Mouse (Mus musculus): ENCODE results near the gene Cela3b.
"Not testable (repeated sequence)": the region's sequence is repeated elsewhere in the genome, so short reads cannot be mapped to it uniquely, and the experiment has no call there.

Cela3b gene

GRCm38 (mm10) chr4:137461217-137461616 is 30.9 kb upstream of the Cela3b start:
- DNase-seq = no peak

- no peak for DNase-seq
Measured at GRCm38 (mm10) chr4:137460676-137461075, 30.3 kb upstream of the Cela3b start.

- DNase-seq = no peak
Measured at GRCm38 (mm10) chr4:137458861-137459260, 28.5 kb upstream of the Cela3b start.

GRCm38 (mm10) chr4:137458310-137458709 is 28.0 kb upstream of the Cela3b start:
- DNase-seq = no peak

- DNase-seq = no peak
Measured at GRCm38 (mm10) chr4:137457292-137457691, 27.0 kb upstream of the Cela3b start.

GRCm38 (mm10) chr4:137456581-137456980 is 26.2 kb upstream of the Cela3b start:
- DNase-seq = no peak

GRCm38 (mm10) chr4:137454582-137454981 is 24.2 kb upstream of the Cela3b start:
- DNase-seq = no peak

- no peak for DNase-seq
Measured at GRCm38 (mm10) chr4:137453234-137453767, 23.0 kb upstream of the Cela3b start, which contains the start of gene 1700013G24Rik. TSS of gene 1700013G24Rik (plus strand) at chr4:137453284.

GRCm38 (mm10) chr4:137452190-137452589 is 21.9 kb upstream of the Cela3b start:
- no peak for DNase-seq

GRCm38 (mm10) chr4:137449715-137450114 is 19.4 kb upstream of the Cela3b start:
- no peak for DNase-seq

- no peak for DNase-seq
Measured at GRCm38 (mm10) chr4:137449132-137449531, 18.8 kb upstream of the Cela3b start.

- DNase-seq = no peak
Measured at GRCm38 (mm10) chr4:137448641-137449040, 18.3 kb upstream of the Cela3b start.

- no peak for DNase-seq
Measured at GRCm38 (mm10) chr4:137448197-137448596, 17.9 kb upstream of the Cela3b start.

- DNase-seq = no peak
Measured at GRCm38 (mm10) chr4:137447363-137448196, 17.2 kb upstream of the Cela3b start.

- DNase-seq = no peak
Measured at GRCm38 (mm10) chr4:137445881-137446280, 15.5 kb upstream of the Cela3b start.

GRCm38 (mm10) chr4:137443625-137444024 is 13.3 kb upstream of the Cela3b start:
- peak; percentile 59 for DNase-seq

GRCm38 (mm10) chr4:137441332-137441731 is 11.0 kb upstream of the Cela3b start:
- DNase-seq = no peak

GRCm38 (mm10) chr4:137438842-137439241 is 8.5 kb upstream of the Cela3b start:
- no peak for DNase-seq

GRCm38 (mm10) chr4:137436979-137437669 is 6.8 kb upstream of the Cela3b start:
- DNase-seq = no peak

- DNase-seq = not testable (repeated sequence)
Measured at GRCm38 (mm10) chr4:137432700-137433550, 2.6 kb upstream of the Cela3b start.

- no peak for DNase-seq
Measured at GRCm38 (mm10) chr4:137417712-137418564, 12.4 kb downstream of the Cela3b start.

- DNase-seq = no peak
Measured at GRCm38 (mm10) chr4:137414936-137415335, 15.4 kb downstream of the Cela3b start.

All from right cerebral cortex, postnatal 25 days (tissue).